Mouse (Mus musculus) lung, postnatal 10 days (tissue): ENCODE results near the gene Gpx4.

ENCODE experiments used
- DNase-seq: peaks from one replicate; pipeline ENCODE4 v3.0.0; 2021

Gene Gpx4

GRCm38 (mm10) chr10:80047041-80047565 is at the start of gene Gpx4:
Gpx4 (plus strand) TSS chr10:80047166.
- no peak for DNase-seq

DNA sequence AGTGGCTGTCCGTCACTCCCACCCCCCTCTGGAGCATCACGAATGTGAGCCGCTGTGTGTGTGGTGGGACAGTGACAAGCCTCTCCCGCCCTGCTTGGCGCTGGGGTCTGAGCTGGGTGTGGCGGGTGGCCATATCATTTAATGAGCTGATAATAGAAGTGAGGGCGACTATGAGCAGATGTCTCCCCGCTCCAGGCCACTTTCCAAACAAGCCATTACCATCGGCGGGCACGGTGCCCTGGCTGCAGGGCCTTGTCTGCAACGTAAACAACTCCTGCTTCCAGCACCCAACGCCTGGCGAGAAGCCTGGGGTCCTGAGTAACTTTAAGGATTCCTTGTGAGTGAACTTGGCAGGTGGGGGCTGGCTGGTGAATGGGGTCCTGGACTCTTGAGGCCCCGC is 49.1 kb upstream of the Gpx4 start:
- DNase-seq: peak; percentile 76

DNA sequence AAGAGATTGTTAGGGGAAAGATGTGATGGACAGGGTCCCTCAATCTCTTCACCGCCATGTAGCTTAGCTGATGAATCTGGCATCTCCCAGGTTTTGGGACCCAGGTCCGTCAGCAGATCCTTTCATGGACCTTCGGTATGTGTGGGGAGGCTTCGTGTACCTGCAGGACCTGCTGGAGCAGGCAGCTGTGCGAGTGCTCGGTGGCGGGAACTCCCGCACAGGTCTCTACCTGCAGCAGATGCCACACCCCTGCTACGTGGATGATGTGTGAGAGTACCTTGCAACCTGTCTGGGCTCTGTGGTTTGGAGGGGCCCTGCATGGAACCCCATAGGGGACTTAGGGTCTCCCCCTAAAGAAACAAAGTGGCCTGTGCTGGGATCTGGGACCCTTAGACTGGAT is 45.0 kb upstream of the Gpx4 start:
- no peak for DNase-seq

DNA sequence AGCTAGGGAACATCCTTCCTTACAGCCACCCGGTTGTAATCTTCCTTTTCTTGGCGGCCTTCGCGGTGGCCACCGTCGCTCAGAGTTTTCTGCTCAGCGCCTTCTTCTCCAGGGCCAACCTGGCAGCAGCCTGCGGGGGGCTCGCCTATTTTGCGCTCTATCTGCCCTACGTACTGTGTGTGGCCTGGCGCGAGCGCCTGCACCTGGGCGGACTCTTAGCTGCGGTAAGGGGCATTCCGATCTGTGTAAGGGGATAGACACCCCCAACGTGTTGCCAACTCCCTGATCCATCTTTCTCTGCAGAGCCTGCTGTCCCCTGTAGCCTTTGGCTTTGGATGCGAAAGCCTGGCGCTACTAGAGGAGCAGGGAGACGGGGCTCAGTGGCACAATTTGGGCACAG is 44.1 kb upstream of the Gpx4 start:
- no peak for DNase-seq

- DNase-seq: peak; percentile 75
Measured at GRCm38 (mm10) chr10:80003374-80004232, 43.4 kb upstream of the Gpx4 start.

DNA sequence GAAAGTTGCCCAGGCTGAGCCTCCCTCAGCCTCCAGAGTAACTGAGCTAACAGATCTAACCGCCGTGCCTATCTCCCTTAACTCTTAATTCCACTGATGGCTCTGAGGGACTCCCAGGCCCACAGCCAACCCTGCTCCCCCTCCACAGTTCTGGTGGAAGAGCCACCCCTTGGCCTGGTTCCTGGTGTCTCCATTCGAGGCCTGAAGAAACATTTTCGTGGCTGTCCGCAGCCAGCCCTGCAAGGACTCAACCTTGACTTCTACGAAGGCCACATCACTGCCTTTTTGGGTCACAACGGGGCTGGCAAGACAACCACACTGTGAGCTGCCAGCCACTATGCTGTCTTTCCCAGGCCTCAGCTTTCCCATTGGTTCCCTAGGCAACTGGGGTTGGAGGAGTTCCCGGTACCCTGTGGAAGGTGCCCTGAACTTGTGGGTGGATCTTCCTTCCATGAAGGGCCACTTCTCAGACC is 42.7 kb upstream of the Gpx4 start:
- no peak for DNase-seq

GRCm38 (mm10) chr10:80011740-80012139 is 35.2 kb upstream of the Gpx4 start:
- no peak for DNase-seq

DNA sequence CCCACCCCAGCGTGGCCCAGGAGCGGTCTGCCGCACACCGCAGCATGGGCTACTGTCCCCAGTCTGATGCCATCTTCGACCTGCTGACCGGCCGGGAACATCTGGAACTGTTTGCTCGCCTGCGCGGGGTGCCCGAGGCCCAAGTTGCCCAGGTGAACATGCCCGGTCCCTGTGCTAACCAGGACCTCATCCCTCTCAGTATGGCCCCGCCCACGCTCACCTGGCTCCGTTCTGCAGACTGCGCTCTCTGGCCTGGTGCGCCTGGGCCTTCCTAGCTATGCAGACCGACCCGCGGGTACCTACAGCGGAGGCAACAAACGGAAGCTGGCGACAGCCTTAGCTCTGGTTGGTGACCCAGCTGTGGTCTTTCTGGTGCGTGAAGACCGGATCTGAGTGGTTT is 33.4 kb upstream of the Gpx4 start:
- DNase-seq: no peak

- peak; percentile 64 for DNase-seq
Measured at GRCm38 (mm10) chr10:80014484-80015290, 32.3 kb upstream of the Gpx4 start.

- peak; percentile 62 for DNase-seq
Measured at GRCm38 (mm10) chr10:80015583-80015982, 31.4 kb upstream of the Gpx4 start.

- peak; percentile 68 for DNase-seq
Measured at GRCm38 (mm10) chr10:80016511-80016910, 30.5 kb upstream of the Gpx4 start, which contains the start of gene Arhgap45. Arhgap45 (plus strand) TSS chr10:80016653.

DNA sequence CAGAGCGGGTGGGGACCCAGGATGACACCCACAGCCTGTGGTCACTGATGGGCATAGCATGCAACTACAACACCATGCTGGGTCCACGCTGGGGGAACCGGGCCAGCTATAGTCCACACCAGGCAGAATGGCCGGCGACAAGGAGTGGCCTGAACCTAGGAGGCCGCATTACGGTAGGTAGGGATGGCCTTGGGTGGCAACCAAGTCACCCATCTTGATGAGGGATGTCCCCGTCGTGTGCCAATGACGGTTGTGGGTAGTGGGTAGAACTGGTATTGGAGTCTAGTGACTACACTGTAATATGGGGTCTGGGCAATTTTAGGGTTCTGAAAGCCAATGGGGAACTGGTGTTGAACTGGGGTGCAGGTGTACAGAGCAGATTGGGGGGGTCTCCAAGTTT is 30.0 kb upstream of the Gpx4 start:
- DNase-seq: no peak

DNA sequence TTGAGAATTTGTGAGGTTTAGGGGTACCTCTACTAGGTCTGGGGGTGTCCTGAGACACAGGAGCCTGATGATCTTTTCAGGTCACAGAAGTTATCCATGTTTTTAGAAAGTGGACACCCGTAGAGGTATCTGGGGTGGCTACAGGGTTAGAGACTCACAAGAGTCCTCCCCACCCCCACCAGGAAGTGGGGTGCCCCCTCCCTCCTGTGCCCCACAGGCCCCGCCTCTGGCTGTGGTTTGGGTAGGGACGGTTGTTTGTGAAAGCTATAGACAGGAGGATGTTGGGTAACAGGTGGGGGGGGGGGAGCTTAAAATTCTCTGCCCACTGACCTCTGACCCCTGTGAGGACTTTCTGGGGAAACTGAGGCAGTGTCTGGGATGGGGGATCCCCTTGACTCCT is 29.6 kb upstream of the Gpx4 start:
- DNase-seq: peak; percentile 80

DNA sequence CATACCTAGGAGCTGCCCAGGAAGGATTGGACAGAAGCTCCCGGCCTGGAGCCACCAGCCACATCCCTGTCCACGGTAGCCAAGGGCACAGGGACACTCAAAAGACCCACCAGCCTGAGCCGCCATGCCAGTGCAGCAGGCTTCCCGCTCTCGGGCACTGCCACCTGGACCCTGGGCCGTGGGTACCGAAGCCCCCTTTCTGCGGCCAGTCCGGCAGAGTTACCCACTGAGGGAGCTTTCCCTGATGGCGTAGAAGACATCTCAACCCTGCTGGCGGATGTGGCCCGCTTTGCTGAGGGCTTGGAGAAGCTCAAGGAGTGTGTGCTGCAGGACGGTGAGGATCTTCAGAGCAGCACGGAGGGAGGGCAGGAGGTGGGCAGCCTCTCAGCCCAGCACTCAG is 29.2 kb upstream of the Gpx4 start:
- no peak for DNase-seq

DNA sequence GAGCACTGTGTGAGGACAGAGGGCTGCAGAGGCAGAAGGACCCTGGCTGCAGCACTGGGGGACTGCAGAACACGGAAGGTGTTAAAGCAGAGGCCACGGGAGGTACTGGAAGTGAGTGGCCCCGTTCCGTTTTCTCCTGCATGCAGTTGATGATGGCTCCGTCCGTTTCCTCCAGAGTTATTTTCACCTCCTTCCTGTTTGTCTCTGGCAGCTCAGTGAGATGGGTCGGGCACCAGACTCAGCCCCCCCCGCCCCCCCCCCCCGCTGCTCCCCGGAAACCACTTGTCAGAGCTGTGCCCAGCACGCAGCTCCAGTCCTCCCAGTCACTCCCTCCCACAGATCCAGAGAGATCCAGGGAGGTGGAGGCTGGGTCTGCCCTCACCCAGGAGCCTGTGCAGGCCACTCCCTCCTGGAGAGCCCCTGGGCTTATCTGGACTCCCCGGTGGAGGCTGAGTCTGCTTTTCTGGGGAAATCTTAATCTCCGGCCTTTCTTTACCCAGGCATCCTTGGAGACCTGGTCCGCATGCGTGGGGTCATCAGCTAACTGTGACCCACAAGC is 28.1 kb upstream of the Gpx4 start:
- DNase-seq: peak; percentile 74

DNA sequence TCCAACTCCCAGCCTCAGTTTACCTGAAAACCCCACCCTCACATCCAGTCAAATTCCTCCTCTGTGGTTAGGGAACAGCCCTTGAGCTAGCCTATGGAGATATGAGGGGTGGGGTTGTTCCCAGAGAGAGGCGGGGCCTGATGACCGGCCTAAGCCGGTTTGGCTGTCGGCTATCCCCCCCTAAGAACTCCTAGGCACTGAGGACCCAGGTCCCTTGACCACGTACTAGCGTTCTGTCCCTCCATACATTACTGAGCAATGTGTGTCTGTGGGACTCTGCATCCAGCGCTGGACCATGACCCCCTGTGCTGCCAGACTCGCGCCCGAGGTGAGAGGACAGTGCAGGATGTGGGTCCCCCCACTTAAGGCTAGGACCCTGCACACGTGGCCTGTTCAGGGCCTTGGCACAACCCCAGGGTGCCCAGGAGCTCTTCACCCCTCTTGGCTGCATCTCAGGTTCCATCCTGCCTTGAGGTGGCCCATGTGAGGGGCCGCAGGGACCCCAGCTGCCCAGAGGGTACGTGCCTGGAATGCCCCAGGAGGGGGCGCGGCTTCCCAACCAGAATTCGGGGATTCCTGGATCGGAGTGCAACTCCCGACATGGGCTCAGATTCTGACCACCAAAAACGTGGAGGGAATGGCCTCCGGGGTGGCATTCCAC is 27.4 kb upstream of the Gpx4 start:
- peak; percentile 65 for DNase-seq

DNA sequence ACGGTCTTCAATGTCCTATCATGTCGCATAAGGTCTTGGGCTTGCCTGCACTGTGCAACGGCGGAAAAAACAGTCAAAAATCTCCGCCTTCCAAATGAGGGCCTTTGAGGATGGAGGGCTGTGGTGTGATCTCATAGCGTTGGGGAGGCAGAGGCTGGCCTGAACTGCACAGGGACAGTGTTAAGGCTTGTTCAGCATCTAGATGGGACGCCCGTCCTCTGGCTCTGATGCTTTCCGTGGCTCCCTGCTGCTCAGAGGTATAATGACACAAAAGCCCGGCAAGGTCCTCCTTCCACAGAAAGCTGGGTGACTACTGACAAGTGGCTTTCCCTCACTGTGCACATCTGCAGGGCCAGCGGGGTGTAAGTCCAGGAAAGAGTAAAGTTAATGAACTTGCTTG is 26.8 kb upstream of the Gpx4 start:
- DNase-seq: no peak

GRCm38 (mm10) chr10:80020603-80021319 is 26.2 kb upstream of the Gpx4 start:
- DNase-seq: no peak

DNA sequence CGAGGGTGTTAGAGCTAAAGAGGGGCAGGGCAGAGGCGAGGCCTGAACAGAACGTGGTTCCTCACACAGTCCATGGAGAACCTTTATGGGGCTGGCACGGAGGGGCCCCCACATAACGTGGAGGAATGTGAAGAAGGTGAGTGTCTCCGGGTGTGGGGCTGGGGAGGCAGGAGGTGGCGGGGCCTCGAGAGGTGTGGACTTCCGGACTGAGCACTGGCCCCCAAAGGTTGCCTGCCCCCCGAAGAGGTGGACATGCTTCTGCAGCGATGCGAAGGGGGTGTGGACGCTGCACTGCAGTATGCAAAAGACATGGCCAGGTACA is 25.7 kb upstream of the Gpx4 start:
- no peak for DNase-seq

GRCm38 (mm10) chr10:80022164-80022563 is 24.8 kb upstream of the Gpx4 start:
- no peak for DNase-seq

- no peak for DNase-seq
Measured at GRCm38 (mm10) chr10:80022806-80023205, 24.2 kb upstream of the Gpx4 start.

GRCm38 (mm10) chr10:80023758-80024157 is 23.2 kb upstream of the Gpx4 start:
- DNase-seq: no peak
